Mouse (Mus musculus) heart, embryonic 11.5 days (tissue): Measurements from ENCODE around the gene Tbc1d16. TPM values are rescaled to one million over a fixed set of nuclear protein-coding genes. Genes with fewer than 3 reads are reported as not detected.

Experiments
- microRNA-seq: library from miRNA; unstranded; fragments of <30 nt; microRNA quantifications from one replicate; pipeline ENCODE4, GENCODE M21; 2016; ENCODE audit warnings: borderline number of aligned reads
- polyA plus RNA-seq: library from polyadenylated mRNA; unstranded; fragments of >200 nt; fragmentation: Nextera tagmentation; extraction: Ambion mirVana; gene quantifications from 2 replicates; pipeline ENCODE4 v1.2.1, GENCODE M21; 2014

The Tbc1d16 gene
- polyA plus RNA-seq, 1 experiment from 2014 or later: 4.7 TPM

Small RNA genes lying within 50 kb of the gene (microRNA-seq; reads per million reads assigned to microRNA genes)
- gene Mir6934: 1.9 reads per million, percentile 23 among the genes with 10 or more reads in this experiment

Other genes starting within 250 kb of the Tbc1d16 start
- gene Enpp7, start 240.3 kb downstream of the Tbc1d16 start, polyA plus RNA-seq: not detected in 2 replicates
- 23.6 and 23.8 TPM in 2 replicates for gene Cbx2, start 205.5 kb downstream of the Tbc1d16 start, polyA plus RNA-seq
- gene Cbx8, start 187.5 kb downstream of the Tbc1d16 start, polyA plus RNA-seq: 6.7 and 7.8 TPM in 2 replicates
- gene Cbx4, start 142.3 kb downstream of the Tbc1d16 start, polyA plus RNA-seq: 6.3 and 7.7 TPM in 2 replicates
- gene Ccdc40, start 73 bp upstream of the Tbc1d16 start, polyA plus RNA-seq: 3.5 and 4.0 TPM in 2 replicates
- gene Gaa, start 39.4 kb upstream of the Tbc1d16 start, polyA plus RNA-seq: 49.6 and 62.9 TPM in 2 replicates
- gene Eif4a3, start 71.6 kb upstream of the Tbc1d16 start, polyA plus RNA-seq: 313 and 316 TPM in 2 replicates
- 0.14 and 0.38 TPM in 2 replicates for gene Card14, start 79.3 kb upstream of the Tbc1d16 start, polyA plus RNA-seq
- gene Sgsh, start 127.0 kb upstream of the Tbc1d16 start, polyA plus RNA-seq: 6.1 and 6.5 TPM in 2 replicates
- 9.4 and 10.2 TPM in 2 replicates for gene Slc26a11, start 127.1 kb upstream of the Tbc1d16 start, polyA plus RNA-seq
- gene Rnf213, start 164.6 kb upstream of the Tbc1d16 start, polyA plus RNA-seq: 10.4 and 11.0 TPM in 2 replicates